Mouse (Mus musculus) adrenal gland, postnatal 10 days (tissue): Measurements from ENCODE around the gene Dgcr6. TPM values are rescaled to one million over a fixed set of nuclear protein-coding genes. Genes with fewer than 3 reads are reported as not detected.
"Not testable (repeated sequence)": the region's sequence is repeated elsewhere in the genome, so short reads cannot be mapped to it uniquely, and the experiment has no call there.

ENCODE experiments used
- DNase-seq: peaks from one replicate; pipeline ENCODE4 v3.0.0; 2021; ENCODE audit warnings: mixed read lengths
- long read RNA-seq, 2 experiments: library from polyadenylated mRNA; stranded (forward); transcript quantifications; one replicate each; pipeline ENCODE4 v2.0.0; 2021
- total RNA-seq, 2 experiments: library from RNA; stranded (reverse); gene quantifications; 2 replicates each; pipeline ENCODE4 v1.2.3; 2021

The Dgcr6 gene
- total RNA-seq: 10 to 100 TPM; 57.4 to 60.9 TPM
- long read RNA-seq, experiment 1, transcript Dgcr6-206 (5 exons, 1,086 nt): major isoform, 120 of 167 reads
- long read RNA-seq, experiment 1, transcript Dgcr6-201 (5 exons, 1,050 nt): minor isoform, 26 of 167 reads
- long read RNA-seq, experiment 1, partial matches to known transcripts: 16 of 167 reads
- long read RNA-seq, experiment 1, other reads (novel, unspliced or antisense): 4 of 167 reads
- long read RNA-seq, experiment 2, transcript Dgcr6-206 (5 exons, 1,086 nt): major isoform, 52 of 85 reads
- long read RNA-seq, experiment 2, transcript Dgcr6-201 (5 exons, 1,050 nt): minor isoform, 20 of 85 reads
- long read RNA-seq, experiment 2, partial matches to known transcripts: 11 of 85 reads
- long read RNA-seq, experiment 2, other reads (novel, unspliced or antisense): 0 of 85 reads

DNA sequence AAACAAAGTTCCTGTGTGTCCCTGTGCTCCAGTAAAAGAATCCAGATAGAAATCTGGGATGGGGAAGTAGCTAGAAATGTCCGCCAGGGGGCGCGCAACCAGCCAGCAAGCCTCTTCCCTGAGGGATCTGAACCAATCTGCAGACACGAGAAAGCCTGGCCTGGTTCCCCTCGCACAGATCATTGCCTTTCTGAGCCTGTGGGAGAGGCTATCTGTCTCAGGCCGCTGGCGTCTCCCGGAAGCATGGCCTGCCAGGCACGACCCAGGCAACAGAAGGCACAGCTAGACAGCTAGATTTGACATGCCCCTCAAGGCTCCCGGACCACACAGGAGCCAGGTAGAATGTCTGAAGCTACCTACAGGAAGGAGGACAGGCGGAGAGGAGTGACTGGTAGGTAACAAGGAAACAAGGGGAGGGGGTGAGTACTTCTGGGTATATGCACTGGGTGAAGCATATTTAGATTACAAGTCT, at the start of gene Dgcr6:
Dgcr6 (plus strand) TSS at position 130 of the 472 bp plus-strand sequence.
- DNase-seq: peak; percentile 86

DNA sequence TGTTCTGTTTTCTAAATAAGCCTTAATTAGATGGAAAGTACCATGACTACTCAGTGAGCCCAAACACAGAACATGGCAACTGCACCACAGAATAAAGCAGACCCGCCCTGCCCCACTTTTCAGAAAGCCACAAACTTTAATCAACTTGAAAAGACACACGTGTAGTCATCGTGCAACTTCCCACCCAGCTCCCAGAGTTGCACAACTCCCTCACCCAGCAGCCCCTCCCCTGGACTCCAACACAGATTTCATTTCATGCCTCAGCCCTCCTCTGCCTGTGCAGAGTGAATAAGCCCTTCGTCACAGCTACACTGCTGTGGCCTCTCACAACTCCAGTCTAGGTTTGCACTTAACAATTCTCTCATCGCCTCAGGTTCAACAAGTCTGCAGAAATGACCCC, 48.1 kb upstream of the Dgcr6 start:
- no peak for DNase-seq

DNA sequence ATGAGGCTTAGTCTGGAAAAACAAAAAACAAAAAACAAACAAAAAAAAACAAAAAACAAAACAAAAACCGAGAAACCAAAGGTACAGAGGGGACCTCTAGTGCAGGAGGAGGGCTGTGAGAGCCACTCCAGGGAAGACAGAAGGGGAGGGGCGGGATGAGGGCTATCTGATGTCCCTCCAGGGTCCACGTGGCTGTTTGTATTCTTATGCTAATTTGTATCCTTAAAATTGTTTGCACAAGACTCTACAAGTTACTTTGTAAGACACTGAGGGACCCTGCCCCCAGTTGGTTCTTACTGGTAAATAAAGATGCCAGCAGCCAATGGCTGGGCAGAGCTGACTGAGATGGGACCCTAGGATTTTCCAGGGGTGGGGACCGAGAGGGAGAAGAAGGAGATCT, 45.6 kb upstream of the Dgcr6 start:
- DNase-seq: no peak

DNA sequence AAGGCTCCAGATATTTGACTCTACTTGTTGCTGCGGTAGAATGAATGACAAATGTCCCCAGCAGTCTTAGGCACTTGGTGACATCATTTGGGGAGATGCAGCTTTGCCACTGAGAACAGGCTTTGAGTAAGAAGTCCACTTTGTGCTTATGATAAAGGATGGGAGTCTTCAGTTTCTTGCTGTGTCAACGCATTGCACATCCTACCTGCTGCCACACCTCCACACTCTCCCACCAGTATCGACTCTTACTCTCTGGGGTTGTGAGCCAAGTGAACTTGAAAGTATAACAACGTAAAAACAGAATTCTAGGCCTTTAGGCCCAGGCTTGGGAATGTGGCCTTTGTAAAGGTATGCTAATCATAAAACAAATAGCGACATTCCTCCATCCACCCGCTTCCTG, 41.6 kb upstream of the Dgcr6 start:
- no peak for DNase-seq

DNA sequence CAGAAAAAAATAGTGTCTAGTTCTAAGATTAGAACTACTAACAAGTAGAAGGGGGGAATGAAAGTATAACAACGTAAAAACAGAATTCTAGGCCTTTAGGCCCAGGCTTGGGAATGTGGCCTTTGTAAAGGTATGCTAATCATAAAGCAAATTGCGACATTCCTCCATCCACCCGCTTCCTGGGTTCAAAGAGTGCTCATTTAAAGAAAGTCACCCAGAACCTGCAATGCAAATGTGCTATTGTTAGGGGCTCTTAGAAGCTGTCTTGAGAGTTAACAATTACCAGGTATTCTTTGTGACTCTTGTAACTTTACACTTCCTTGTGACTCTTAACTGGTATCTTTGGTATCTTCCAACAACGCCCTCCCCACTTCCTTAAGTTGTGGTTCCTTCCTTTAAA, 36.2 kb upstream of the Dgcr6 start:
- not testable (repeated sequence) for DNase-seq

DNA sequence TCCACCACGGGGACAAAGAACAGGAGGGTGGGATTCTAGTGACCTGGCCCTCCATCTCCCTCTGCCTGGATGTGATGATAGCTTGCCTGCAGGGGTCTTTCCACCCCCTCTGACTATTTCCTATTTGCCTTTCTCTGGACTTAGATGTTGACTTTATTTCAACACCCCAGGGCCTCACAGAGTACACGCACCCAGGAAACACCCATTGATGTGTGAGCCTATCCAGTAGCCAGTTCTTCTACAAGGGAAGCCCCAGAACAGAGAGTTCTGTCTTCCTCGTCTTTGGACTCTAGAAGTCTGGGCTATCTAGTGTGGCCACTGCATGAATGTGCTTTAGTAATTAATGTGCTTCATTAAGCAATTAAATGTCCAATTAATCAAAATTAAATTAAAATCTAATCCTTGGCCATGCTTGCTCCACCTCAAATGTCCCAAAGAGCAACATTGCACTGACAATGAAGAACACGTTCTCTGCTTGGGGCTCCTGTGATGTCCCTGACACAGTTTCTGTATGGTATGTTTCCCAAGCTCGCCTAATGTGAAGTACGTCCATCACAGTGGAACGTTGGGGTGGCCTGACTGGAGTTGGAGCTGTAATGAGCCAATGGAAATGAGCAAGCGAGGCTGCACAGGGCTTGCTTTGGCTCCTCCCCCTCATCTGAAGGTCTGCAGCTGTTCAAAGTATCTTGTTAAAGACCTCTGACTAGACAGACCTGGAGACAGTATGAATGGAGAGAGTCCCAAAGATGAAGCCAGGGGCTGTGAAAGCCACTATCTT, 29.7 kb upstream of the Dgcr6 start:
- DNase-seq: no peak

DNA sequence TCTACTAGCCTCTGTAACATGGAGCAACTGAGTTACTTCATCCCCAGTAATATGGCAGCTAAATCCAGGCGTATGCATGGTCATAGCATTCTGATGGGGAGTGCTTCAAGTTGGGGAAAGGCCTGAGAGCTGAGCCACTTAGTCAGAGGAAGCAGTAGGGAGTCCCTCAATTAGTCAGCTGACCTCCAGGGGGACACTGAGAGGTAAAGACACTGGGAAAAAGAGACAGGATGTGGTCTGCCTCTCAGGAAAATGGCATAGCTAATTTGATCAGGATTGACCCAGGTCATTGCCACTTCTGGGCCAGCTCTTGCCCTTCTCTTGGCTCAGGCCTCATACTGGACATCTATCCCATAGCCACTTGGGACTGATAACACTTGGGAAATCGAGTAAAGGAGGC, 25.3 kb upstream of the Dgcr6 start:
- DNase-seq: no peak

DNA sequence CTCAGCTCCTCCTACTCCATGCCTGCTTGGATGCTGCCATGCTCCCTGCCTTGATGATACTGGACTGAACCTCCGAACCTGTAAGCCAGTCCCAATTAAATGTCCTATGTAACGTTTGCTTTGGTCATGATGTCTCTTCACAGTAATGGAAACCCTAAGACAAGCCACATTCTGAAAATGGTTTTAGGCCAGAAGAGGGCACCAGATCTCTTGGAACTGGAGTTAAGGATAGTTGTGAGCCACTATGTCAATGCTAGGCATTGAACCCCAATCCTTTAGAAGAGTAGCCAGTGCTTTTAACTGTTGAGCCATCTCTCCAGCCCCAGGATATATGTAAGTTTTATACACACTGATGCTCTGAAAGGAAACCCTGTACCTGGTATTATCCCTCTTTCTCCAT, 20.9 kb upstream of the Dgcr6 start:
- peak; percentile 33 for DNase-seq

DNA sequence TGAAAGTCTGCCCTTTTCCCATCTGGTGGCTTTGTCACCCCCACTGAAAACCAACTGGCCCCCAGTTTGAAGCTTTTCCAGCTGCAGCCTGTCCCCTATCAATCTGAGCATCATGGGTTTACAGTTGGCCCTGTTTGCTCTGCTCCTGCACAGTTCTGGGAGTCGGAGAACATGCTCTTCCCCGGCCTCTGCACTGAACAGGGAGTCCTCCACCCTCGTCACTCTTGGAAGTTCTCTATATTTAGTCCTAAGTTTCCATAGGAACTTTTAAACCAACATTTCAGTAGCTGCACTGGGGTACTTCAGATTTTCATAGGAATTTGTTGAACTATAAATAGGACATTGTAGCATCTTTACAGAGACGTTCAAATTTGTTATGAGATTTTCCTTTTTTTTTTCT, 19.4 kb upstream of the Dgcr6 start:
- DNase-seq: no peak

DNA sequence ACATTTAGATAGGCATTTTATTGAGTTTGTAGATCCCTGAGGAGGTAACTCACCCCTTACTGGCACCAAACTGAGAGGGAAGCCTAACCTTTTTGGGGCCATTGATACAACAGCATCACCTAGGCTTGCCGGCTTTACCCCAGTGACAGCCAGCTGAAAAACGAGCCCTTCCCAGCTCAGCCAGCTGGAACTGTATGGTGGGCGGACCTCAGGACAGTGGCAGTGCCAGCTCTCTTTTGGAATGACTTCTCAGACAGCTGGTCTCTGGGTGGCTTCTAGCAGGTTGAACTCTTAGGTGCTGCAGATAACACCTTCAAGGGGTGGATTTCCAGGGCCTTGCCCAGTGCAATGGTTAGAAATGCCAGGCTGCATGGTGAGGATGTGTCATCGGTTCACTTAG, 18.4 kb upstream of the Dgcr6 start:
- no peak for DNase-seq

DNA sequence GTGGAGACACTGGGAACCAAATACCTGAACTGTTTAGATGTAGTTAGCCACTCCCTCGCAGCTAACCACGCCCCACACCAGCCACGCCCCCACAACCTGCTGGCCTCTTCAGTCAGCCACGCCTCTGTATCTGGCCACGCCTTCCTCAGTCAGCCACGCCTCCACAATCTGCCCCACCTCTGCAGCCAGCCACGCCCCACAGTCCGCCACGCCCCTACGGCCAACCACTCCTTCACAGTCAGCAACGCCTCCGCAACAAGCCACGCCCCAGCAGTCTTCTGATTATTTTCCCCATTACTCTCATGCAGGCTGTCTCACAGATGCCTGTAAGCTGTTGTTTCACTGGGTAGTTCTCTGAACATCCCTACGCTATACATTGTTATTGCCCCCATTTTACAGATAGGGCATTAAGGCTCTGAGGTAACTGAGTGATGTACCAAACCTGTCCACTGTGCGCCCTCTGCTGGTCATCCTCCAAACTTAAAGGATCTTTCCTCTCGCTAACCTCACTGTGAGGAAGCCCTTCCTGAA, 16.2 kb upstream of the Dgcr6 start:
- peak; percentile 63 for DNase-seq

DNA sequence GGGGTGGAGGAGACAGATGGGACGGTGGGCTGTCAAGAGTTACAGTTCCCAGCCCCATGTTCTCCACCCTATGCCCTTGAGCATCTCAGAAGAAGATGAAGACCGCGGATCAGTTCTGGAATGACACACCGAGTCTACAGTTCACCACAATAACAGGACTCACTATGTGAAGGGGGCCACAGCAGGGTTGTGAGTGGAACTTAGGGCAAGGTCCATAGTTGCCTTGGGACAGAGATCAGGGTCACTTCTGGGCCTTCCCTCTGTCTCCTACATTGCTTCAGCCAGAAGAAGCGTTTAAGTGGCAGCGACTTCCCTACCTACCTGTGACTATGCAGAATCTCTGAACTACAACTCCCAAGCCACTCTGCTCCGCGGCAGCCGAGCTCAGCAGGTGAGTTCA, 15.6 kb upstream of the Dgcr6 start:
- DNase-seq: no peak

DNA sequence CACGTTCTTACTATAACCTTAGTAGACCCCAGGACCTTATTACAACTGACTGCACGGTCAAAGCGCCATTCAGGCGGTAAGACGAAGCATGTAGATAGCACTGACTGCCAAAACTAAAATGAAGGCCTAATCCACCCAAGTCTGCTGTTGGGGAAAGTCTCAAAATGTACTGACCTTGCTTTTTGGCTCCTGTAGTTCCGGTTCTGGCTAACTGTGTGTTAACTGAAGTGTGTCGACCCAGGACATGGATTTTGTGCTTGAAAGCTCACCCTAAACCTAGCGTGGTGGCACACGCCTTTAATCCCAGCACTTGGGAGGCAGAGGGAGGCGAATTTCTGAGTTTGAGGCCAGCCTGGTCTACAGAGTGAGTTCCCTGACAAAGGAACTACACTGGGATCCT, 7.7 kb upstream of the Dgcr6 start:
- no peak for DNase-seq

DNA sequence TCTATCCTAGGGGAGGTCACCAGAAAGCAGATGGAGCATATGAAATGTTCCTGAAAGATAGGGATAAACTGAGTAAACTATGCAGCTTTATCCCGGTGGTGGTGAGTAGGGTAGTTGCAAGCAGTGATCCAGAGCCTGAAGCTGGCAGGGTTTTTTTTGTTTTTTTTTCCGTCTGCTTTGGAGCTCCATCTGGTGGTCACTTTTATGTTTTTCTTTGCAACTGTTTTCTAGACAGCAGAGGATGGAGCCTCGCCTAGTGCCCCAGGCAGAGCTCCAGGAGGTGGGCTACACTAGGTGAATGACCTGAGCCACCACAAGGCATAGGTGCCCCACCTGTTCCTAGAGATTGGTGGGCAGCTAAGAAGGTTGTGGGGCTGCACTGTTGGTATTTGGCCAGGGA, 5.0 kb upstream of the Dgcr6 start:
- DNase-seq: peak; percentile 58

DNA sequence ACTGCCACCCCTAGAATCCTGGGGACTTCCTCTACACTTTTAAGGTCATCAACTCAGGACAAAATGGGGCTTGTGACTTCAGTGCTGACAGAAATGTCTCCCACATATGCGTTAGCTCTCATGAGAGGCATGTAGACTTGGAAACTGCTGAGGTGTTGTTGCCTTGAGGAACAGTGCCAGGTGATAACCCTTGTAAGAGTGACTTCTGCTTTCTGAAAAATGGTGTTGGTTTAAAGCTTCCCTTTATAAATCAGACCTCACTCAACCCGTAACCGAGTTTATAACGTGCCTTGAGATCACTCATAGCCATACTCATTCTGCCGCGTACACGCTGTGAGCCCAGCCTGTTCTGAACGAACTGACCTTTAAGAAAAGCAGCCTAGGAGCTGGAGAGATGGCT, 4.6 kb upstream of the Dgcr6 start:
- DNase-seq: no peak

DNA sequence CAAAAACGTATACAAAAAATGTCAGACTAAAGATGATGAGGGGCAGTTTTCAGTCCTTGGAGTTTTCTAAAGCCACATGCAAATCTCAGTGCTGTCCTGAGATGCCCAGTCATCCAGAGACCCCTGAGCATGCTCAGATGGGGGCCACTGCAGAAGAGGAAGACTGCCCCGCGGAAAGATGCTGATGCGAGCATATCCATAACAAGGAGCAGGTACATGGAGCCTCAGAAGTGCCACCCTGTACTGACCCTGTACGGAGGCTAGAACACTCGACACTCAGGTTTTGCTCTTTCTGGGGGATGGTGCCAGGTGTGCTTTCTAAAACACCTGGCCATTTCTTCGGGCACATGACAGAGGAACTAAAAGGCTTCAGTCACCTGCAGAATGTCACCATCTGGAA, 338 bp upstream of the Dgcr6 start:
- DNase-seq: no peak

DNA sequence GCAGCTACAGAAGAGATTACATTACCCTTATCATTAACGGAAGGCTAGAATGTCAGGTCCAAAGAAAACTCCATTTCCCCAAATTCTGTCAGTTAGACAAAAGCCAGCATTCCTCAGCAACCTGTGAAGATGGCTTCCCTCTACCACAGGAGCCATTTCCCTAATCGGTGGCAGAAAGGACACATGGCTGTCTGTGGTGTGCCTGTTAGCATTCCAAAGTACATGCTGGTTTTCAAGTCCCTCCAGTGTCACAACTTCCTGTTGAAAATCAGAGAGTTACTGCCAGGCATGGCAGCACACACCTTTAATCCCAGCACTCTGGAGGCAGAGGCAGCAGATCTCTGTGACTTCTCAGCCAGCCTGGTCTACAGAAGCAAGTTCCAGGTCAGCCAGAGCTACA, 3.6 kb downstream of the Dgcr6 start:
- no peak for DNase-seq

DNA sequence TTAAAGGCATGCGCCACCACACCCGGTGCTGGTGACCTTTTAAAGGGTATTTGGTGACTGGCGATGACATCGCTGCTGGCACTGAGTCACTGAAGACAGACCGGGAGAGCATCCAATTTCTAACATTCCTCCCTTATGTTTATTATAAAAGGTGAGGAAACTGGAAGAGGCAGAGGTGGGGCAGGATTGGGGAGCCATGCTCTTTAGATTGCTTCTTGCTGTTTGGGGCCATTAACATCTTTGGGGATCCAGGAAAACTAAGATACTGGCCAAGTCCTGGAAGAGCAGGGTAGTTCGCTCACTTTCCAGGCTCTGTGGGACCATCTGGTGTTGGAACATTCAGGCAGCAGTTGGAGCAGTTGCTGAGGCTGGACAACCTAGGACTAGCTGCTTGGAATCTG, 5.7 kb downstream of the Dgcr6 start:
- DNase-seq: peak; percentile 35

DNA sequence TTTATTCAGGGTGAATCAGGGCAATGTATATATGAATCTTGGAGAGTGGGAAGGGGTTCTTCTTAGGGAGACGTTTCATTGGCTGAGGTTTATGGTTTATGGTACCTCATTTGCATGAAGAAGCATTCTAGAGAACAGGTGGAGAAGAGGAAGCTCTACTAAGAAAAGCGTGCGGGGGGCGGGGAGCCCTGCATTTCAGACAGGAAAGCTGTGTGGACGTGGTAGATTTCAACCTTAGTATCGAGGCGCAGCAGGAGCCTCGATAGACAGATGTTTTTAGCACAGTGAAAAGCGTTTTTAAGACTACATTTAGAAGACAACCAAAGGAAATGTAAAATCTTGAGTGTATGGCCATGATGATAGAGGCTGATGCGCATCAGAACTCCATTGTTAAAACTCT, 6.6 kb downstream of the Dgcr6 start:
- DNase-seq: no peak

DNA sequence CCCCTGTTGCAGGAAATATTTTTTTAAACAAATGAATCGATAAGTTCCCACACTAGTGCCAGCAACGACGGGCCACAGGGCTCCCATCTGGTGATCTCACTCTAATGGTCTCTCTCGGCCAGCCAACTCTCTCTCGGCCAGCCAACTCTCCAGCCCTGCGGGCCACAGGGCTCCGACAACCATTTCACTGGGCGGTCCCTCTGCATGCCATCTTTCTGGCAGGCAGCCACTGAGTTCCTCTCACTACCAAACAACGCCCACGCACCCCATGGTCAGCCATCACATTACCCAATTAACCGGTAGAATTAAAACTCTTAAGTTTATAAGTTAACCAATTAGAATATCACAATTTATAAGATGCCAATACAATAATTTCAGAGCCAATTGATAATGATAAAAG, 8.5 kb downstream of the Dgcr6 start:
- DNase-seq: no peak

DNA sequence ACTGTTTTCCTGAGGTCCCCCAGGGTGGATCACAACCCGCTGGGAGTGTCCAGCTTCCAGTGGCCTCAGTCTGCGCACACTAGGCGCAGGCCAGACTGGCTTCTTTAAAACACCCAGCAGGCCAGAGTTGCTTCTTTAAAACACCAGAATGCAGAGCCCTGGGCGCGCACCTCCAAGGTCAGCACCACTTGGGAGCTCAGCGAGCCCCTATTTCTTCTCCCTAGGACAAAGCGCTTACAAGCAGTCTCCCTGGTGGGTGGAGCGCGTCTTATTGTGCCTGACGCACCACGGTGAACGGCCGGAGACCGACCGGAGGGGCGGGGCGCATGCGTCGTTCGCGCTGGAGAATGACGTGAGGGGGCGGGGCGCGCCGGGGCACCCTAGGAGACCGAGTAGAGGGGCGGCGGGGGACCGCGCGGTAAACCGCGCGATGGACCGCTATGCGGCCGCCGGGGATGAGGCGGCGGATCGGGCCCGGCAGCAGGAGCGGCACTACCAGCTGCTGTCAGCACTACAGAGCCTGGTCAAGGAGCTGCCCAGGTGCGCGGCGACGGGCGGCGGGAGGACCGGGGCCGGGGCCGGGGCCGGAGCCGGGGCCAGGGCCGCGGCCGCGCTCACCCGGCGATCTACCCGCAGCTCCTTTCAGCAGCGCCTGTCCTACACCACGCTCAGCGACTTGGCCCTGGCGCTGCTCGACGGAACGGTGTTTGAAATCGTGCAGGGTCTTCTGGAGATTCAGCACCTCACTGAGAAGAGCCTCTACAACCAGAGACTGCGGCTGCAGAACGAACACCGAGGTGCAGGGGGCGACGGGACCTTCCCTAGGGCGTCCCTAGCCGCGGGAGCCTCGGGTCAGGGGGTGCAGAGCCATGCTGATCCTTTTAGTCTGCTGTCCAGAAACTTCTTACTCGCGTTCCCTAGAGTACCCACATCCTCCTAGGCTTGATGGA, 13.7 kb downstream of the Dgcr6 start:
- DNase-seq: peak; percentile 98
